Mouse (Mus musculus) stomach, embryonic 16.5 days (tissue): ENCODE data around the gene Art5. TPM values are rescaled to one million over a fixed set of nuclear protein-coding genes. Genes with fewer than 3 reads are reported as not detected.

ENCODE experiments used
- ATAC-seq: fragments of 200-750 bp; cut with Nextera tagmentation; 2 replicates; pipeline ENCODE4 v1.8.0; 2017; ENCODE audit warnings: moderate number of reproducible peaks, moderate TSS enrichment; ENCODE audit not compliant: insufficient read depth, low FRiP score
- H3K27ac ChIP-seq: fragments of 300-500 bp; sonication (generic); 2 replicates; pipeline ENCODE4 v1.5.1; 2014; ENCODE audit warnings: low read length
- H3K27me3 ChIP-seq: fragments of 300-500 bp; sonication (generic); 2 replicates; pipeline ENCODE4 v1.6.1; 2014; ENCODE audit warnings: low read length, control low read depth, mixed read lengths; ENCODE audit not compliant: control insufficient read depth, insufficient read depth
- H3K36me3 ChIP-seq: fragments of 300-500 bp; sonication (generic); 2 replicates; pipeline ENCODE4 v1.6.1; 2014; ENCODE audit warnings: low read length; ENCODE audit not compliant: control insufficient read depth, insufficient read depth
- H3K4me1 ChIP-seq: fragments of 300-500 bp; sonication (generic); 2 replicates; pipeline ENCODE4 v1.6.1; 2014; ENCODE audit warnings: low read length, control low read depth, mixed read lengths; ENCODE audit not compliant: control insufficient read depth, insufficient read depth
- H3K4me2 ChIP-seq: fragments of 300-500 bp; sonication (generic); 2 replicates; pipeline ENCODE4 v1.6.1; 2014; ENCODE audit warnings: low read depth, low read length, mixed read lengths
- H3K4me3 ChIP-seq: fragments of 300-500 bp; sonication (generic); replicated peaks from 2 replicates; pipeline ENCODE4 v1.5.1; 2014; ENCODE audit warnings: mild to moderate bottlenecking, low read length
- H3K9ac ChIP-seq: fragments of 300-500 bp; sonication (generic); 2 replicates; pipeline ENCODE4 v1.6.1; 2014; ENCODE audit warnings: low read length
- H3K9me3 ChIP-seq: fragments of 300-500 bp; sonication (generic); replicated peaks from 2 replicates; pipeline ENCODE4 v1.6.1; 2016; ENCODE audit warnings: low read length, control low read depth; ENCODE audit not compliant: control insufficient read depth
- WGBS: fragments of 180-500 bp; shearing (Covaris S2); extraction: QIAGEN DNeasy Blood & Tissue Kit; methylation state at CpG from one replicate; pipeline ENCODE4 v1.1.7; 2014; 5-methylcytosine and 5-hydroxymethylcytosine counted together
- polyA plus RNA-seq: library from polyadenylated mRNA; unstranded; fragments of >200 nt; fragmentation: Nextera tagmentation; extraction: Ambion mirVana; gene quantifications from 2 replicates; pipeline ENCODE4 v1.2.1, GENCODE M21; 2015

Gene Art5
- polyA plus RNA-seq, 1 experiment from 2014 or later: 0.77 TPM

GRCm38 (mm10) chr7:102109746-102110145, 457 bp upstream of the Art5 start:
- Histone ChIP-seq H3K36me3 (no peaks in the 10 kb centered on the region), H3K27ac (no peak overlapping the region), H3K9ac (no peak overlapping the region), H3K4me1 (peaks cover 7% of the 10 kb centered on the region; the same call in 1 of the 2 replicates), H3K4me3 (no peak overlapping the region), H3K9me3 (no peaks in the 10 kb centered on the region), H3K27me3 (no peaks in the 10 kb centered on the region), H3K4me2 (no peak overlapping the region)
- WGBS: 83% methylated on average over 4 of the region's 4 CpGs
- no peak for ATAC-seq

- no peak overlapping the region for H3K4me3 ChIP-seq
- no peaks in the 10 kb centered on the region for H3K27me3 ChIP-seq
- no peak for ATAC-seq
- no peaks in the 10 kb centered on the region for H3K36me3 ChIP-seq
- 79% methylated on average over 1 of the region's 1 CpGs for WGBS
- peaks cover 7% of the 10 kb centered on the region; the same call in 1 of the 2 replicates for H3K4me1 ChIP-seq
- no peak overlapping the region for H3K27ac ChIP-seq
- H3K9me3 ChIP-seq: no peaks in the 10 kb centered on the region
- H3K4me2 ChIP-seq: no peak overlapping the region
- H3K9ac ChIP-seq: no peak overlapping the region
Measured at GRCm38 (mm10) chr7:102108206-102108605, 1.1 kb downstream of the Art5 start.

GRCm38 (mm10) chr7:102106700-102107141, 2.6 kb downstream of the Art5 start:
- 0 out of 2 replicates have a peak, but pooled peaks have one; percentile 11 for ATAC-seq
- Histone ChIP-seq H3K4me3 (peak overlapping the region; percentile 39), H3K4me2 (peak overlapping the region; percentile 60), H3K36me3 (no peaks in the 10 kb centered on the region), H3K27me3 (no peaks in the 10 kb centered on the region), H3K9me3 (no peaks in the 10 kb centered on the region), H3K27ac (no peak overlapping the region), H3K4me1 (peaks cover 7% of the 10 kb centered on the region; the same call in 1 of the 2 replicates), H3K9ac (peak overlapping the region; percentile 67)
- 14% methylated on average over 23 of the region's 23 CpGs for WGBS

GRCm38 (mm10) chr7:102104126-102104525, 5.2 kb downstream of the Art5 start:
- Histone ChIP-seq H3K27me3 (no peaks in the 10 kb centered on the region), H3K27ac (no peak overlapping the region), H3K4me3 (no peak overlapping the region), H3K9me3 (no peaks in the 10 kb centered on the region), H3K4me1 (peaks cover 13% of the 10 kb centered on the region), H3K36me3 (no peaks in the 10 kb centered on the region), H3K9ac (no peak overlapping the region), H3K4me2 (no peak overlapping the region)
- WGBS: 50% methylated on average over 5 of the region's 5 CpGs
- no peak for ATAC-seq

- H3K4me2 ChIP-seq: no peak overlapping the region
- no peak overlapping the region for H3K9ac ChIP-seq
- no peaks in the 10 kb centered on the region for H3K9me3 ChIP-seq
- H3K36me3 ChIP-seq: no peaks in the 10 kb centered on the region
- ATAC-seq: no peak
- no peak overlapping the region for H3K27ac ChIP-seq
- peaks cover 13% of the 10 kb centered on the region for H3K4me1 ChIP-seq
- H3K4me3 ChIP-seq: no peak overlapping the region
- 78% methylated on average over 2 of the region's 2 CpGs for WGBS
- H3K27me3 ChIP-seq: no peaks in the 10 kb centered on the region
Measured at GRCm38 (mm10) chr7:102103555-102103954, 5.7 kb downstream of the Art5 start.

GRCm38 (mm10) chr7:102102696-102103095, 6.6 kb downstream of the Art5 start:
- H3K9ac ChIP-seq: no peak overlapping the region
- no peak overlapping the region for H3K27ac ChIP-seq
- no peaks in the 10 kb centered on the region for H3K9me3 ChIP-seq
- no peak for ATAC-seq
- peaks cover 13% of the 10 kb centered on the region for H3K4me1 ChIP-seq
- H3K4me3 ChIP-seq: no peak overlapping the region
- no peak overlapping the region for H3K4me2 ChIP-seq
- H3K36me3 ChIP-seq: no peaks in the 10 kb centered on the region
- 44% methylated on average over 6 of the region's 6 CpGs for WGBS
- no peaks in the 10 kb centered on the region for H3K27me3 ChIP-seq

- H3K27me3 ChIP-seq: no peaks in the 10 kb centered on the region
- no peaks in the 10 kb centered on the region for H3K36me3 ChIP-seq
- no peak overlapping the region for H3K4me3 ChIP-seq
- H3K4me2 ChIP-seq: no peak overlapping the region
- H3K4me1 ChIP-seq: peaks cover 13% of the 10 kb centered on the region
- no peaks in the 10 kb centered on the region for H3K9me3 ChIP-seq
- no peak for ATAC-seq
- WGBS: 48% methylated on average over 8 of the region's 8 CpGs
- H3K27ac ChIP-seq: no peak overlapping the region
- no peak overlapping the region for H3K9ac ChIP-seq
Measured at GRCm38 (mm10) chr7:102102241-102102640, 7.0 kb downstream of the Art5 start.

- Histone ChIP-seq H3K27me3 (no peaks in the 10 kb centered on the region), H3K9ac (no peak within 1 kb of the TSS), H3K4me1 (peaks cover 6% of the 10 kb centered on the region), H3K9me3 (no peaks in the 10 kb centered on the region), H3K36me3 (no peaks in the 10 kb centered on the region), H3K4me2 (no peak within 1 kb of the TSS), H3K27ac (no peak within 1 kb of the TSS), H3K4me3 (no peak within 1 kb of the TSS)
- 69% methylated on average over 5 of the region's 5 CpGs for WGBS
- ATAC-seq: no peak
Measured at GRCm38 (mm10) chr7:102101487-102101886, 7.8 kb downstream of the Art5 start, which contains the start of gene Art1. Art1 (plus strand) TSS chr7:102101743.

GRCm38 (mm10) chr7:102100868-102101267, 8.4 kb downstream of the Art5 start:
- H3K9ac ChIP-seq: no peak overlapping the region
- no peak overlapping the region for H3K4me3 ChIP-seq
- WGBS: 62% methylated on average over 5 of the region's 5 CpGs
- H3K27me3 ChIP-seq: no peaks in the 10 kb centered on the region
- peaks cover 6% of the 10 kb centered on the region for H3K4me1 ChIP-seq
- no peaks in the 10 kb centered on the region for H3K9me3 ChIP-seq
- H3K27ac ChIP-seq: no peak overlapping the region
- ATAC-seq: no peak
- no peak overlapping the region for H3K4me2 ChIP-seq
- H3K36me3 ChIP-seq: no peaks in the 10 kb centered on the region
